Mouse (Mus musculus) heart, postnatal 25 days (tissue): ENCODE measurements around the gene Ggcx. TPM values are rescaled to one million over a fixed set of nuclear protein-coding genes. Genes with fewer than 3 reads are reported as not detected.

Experiments used
- DNase-seq: peaks from one replicate; pipeline ENCODE4 v3.0.0; 2022; ENCODE audit warnings: low spot score
- intact Hi-C: fragments of 180-260 bp; cut with DNase I; formaldehyde crosslinking; loops from one replicate; pipeline ENCODE4 v1.15.1; 2025
- total RNA-seq, 2 experiments: library from RNA; stranded (reverse); gene quantifications; 2 replicates each; pipeline ENCODE4 v1.2.3; 2021

Gene Ggcx
- total RNA-seq, 2 experiments from 2014 or later, result 33.3 to 35.0 TPM

DNA sequence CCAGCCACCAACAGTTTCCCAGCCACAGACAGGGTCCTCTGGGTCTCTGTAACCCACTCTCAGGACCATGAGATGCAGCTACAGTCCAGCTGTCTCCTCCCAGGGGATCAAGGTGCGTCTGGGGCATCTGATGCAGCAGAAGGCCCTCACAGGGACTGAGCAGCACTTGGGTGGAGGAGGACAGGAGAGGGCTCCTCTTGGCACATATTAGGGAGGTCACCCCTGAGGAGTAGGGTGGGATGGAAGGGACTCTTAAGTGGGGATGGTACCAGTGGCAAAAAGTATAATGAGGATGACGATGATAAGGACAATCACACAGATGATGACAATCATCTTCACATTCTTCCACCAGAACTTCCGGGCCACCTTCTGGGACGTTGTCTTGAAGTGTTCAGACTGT is 28.9 kb upstream of the Ggcx start:
- intact Hi-C loops, result no loop called here

DNA sequence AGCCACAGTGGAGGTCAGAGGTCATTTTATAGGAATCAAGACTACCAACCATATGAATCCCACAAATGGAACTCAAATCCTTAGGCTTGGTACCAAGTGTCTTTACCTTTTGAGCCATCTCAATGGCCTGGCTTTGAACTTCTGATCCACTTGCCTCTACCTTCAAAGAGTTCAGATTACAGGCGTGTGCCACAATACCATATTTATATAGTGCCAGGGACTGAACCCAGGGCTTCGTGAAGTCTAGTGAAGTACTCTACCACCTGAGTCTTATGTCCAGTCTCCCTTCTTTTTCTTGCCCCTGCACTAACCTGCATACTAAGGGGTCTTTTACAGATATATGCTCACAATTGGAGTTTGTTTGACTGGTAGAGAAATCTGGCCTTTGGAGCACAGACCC is 27.5 kb upstream of the Ggcx start:
- no peak for DNase-seq
- intact Hi-C loops, result no loop called here

More for the DNA sequence above, 28.9 kb upstream of the Ggcx start:
- DNase-seq, result no peak

GRCm38 (mm10) chr6:72387816-72388215 is 26.3 kb upstream of the Ggcx start:
- no peak for DNase-seq
- intact Hi-C loops, result no loop called here

GRCm38 (mm10) chr6:72388266-72388665 is 25.8 kb upstream of the Ggcx start:
- no peak for DNase-seq
- intact Hi-C loops, result no loop called here

GRCm38 (mm10) chr6:72388791-72389329 is 25.2 kb upstream of the Ggcx start:
- intact Hi-C loops, result no loop called here
- no peak for DNase-seq

GRCm38 (mm10) chr6:72389471-72389940 is 24.6 kb upstream of the Ggcx start:
- DNase-seq, result no peak
- intact Hi-C loops, result no loop called here

DNA sequence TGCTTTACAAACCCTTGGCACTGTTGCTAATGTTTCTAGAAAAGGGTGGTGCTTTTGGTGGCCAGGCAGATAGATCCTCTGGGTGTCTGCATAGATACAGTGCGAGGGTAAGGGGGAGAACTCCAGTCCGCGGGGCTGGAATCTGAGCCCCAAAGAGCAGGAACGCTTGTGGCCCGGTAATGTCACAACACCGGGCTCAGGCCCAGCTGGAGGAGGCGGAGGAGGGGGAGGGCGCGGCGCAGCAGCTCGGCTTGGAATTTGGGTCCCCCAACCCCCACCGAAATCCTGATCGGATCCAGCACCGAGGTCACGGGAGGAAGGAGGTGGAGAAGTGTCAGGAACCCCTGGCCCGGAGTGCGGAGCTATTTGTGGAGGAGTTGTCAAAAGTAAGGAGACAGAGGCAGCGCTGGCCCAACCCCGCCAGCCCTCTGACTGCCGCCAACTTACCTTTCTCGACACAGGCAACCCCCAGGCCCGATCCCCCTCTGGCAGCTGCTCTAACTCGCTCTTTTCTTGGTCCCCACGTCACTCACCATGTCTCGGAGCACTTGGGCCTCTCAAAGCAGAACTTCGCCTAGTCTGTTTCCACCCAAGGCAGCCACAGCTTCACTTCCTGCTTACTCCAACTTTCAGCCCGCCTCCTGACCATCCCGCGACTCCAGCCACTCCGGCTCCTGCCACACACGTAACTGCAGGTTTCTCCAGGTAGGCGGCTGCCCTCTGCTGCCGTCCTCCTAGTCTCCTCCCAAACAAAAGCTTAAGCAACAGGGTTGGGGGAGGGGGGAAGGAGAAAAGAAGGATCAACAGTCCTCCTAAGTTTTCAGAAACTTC is 24.0 kb upstream of the Ggcx start, which contains the start of gene Vamp8:
Vamp8 (minus strand) TSS at position 763 of the 831 bp plus-strand sequence.
- intact Hi-C loops, result no loop called here
- DNase-seq, result peak; percentile 87

GRCm38 (mm10) chr6:72390795-72391521 is 23.1 kb upstream of the Ggcx start:
- peak; percentile 69 for DNase-seq
- intact Hi-C loops, result no loop called here

DNA sequence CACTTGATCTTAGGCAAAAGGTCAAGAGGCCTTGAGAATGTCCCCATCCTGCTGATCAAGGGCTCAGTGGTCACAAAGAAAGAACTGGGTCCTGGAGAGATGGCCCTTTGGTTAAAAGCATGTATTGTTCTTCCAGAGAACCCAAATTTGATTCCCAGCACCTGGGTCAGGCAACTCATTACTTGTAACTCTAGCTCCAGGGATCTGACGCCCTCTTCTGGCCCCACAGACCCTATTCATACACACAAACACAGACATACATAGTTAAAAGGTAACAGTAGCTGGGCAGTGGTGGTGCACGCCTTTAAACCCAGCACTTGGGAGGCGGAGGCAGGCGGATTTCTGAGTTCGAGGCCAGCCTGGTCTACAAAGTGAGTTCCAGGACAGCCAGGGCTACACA is 21.8 kb upstream of the Ggcx start:
- intact Hi-C loops, result no loop called here

GRCm38 (mm10) chr6:72396837-72397251 is 17.3 kb upstream of the Ggcx start:
- intact Hi-C loops, result no loop called here
- DNase-seq, result no peak

More for the DNA sequence above, 21.8 kb upstream of the Ggcx start:
- DNase-seq, result no peak

GRCm38 (mm10) chr6:72399967-72400366 is 14.1 kb upstream of the Ggcx start:
- intact Hi-C loops, result no loop called here
- no peak for DNase-seq

DNA sequence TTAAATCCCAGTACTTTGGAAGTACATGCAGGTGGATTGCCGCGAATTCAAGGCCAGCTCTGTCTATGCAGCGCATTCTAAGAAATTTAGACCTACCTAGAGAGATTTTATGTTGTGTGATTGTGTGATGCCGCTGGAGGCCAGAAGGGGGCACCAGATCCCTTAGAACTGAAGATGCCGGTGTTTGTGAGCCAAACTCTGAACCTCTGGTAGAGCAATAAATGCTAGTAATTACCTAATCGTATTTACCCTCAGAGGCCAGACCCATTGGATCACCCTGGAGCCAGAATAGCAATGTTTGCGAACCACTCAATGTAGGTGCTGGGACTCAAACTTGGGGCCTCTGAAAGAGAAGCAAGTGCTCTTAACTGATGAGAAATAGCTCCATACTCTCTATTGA is 12.2 kb upstream of the Ggcx start:
- intact Hi-C loops, result no loop called here
- DNase-seq, result peak; percentile 49

DNA sequence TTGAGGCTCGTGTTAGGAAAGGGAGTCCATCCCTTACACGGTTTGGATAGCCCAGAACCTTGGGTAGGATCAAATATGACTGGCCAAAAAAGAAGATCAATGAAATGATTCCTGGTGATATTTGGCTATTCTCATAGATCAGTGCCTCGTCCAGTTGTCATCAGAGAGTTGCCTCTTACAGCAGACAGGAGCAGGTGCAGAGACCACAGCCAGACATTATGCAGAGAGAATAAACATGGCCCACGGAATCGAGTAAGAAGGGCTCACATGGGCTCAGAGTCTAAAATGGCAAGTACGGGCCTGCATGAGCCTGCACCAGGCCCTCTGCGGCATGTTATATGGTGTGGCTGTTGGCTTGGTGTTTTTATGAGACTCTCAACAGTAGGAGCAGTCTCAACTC is 8.8 kb upstream of the Ggcx start:
- intact Hi-C loops, result loop anchor here (5.0 kb wide), 2 partner anchors 123 to 218 kb away; no protein-coding TSS in a partner anchor
- DNase-seq, result no peak

- DNase-seq, result peak; percentile 44
- intact Hi-C loops, result loop anchor here (2.0 to 5.0 kb wide), 3 partner anchors 44 to 220 kb away; no protein-coding TSS in a partner anchor
These were observed 7.0 kb upstream of the Ggcx start for GRCm38 (mm10) chr6:72407119-72407518.

- intact Hi-C loops, result loop anchor here (5.0 kb wide), 2 partner anchors 127 to 222 kb away; no protein-coding TSS in a partner anchor
- no peak for DNase-seq
These were observed 4.5 kb upstream of the Ggcx start for GRCm38 (mm10) chr6:72409567-72409966.

DNA sequence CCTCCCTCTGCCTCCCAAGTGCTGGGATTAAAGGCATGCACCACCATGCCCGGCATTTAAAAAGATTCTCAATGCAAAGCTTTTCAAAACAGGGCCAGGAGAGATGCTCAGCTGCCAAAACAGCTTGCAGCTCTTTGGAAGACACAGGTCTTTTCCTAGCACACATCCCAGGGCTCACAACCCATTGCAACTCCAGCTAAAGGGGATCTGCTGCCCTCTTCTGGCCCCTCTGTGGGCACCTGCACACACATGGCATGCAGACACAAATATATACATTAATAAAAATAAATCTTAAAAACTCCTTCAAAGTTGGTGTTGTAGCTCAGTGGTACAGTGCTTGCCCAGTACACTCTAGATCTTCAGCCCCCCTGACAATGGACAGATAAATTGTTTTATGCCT is 4.1 kb upstream of the Ggcx start:
- intact Hi-C loops, result no loop called here

DNA sequence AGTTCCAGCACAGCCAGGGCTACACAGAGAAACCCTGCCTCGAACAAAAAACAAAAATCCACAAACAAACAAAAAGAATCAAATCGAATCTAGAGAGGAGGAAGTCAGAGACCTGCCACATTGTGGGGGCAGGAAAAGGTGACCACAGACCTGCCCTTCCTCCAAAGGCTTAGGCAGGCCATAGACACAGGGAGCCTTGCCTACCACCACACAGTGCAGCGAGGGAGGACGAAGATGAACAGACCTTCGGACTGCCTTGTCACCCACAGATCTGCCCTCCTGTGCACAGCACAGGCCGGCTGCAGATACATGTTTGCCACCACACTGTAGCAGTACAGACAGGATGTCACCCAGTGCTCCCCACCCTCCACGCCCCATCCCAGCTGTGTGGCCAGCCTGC is 3.6 kb upstream of the Ggcx start:
- intact Hi-C loops, result no loop called here

More for the DNA sequence above, 4.1 kb upstream of the Ggcx start:
- DNase-seq, result no peak

DNA sequence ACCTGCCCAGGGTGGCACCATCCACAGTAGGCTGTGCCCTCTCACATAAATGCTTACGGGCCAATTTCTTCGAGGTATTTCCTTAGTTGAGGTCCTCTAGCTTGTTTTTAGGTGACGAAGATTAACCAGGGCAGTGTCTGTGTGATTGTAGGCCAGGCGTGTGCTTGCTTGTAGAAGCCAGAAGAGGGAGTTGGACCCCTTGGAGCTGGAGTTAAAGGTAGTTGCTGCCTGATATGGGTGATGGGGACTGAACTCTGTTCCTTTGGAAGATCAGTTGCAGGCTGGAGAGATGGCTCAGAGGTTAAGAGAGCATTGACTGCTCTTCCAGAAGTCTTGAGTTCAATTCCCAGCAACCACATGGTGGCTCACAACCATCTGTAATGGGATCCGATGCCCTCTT is 1.1 kb downstream of the Ggcx start:
- no peak for DNase-seq
- intact Hi-C loops, result no loop called here

More for the DNA sequence above, 3.6 kb upstream of the Ggcx start:
- no peak for DNase-seq

- DNase-seq, result no peak
- intact Hi-C loops, result no loop called here
These were observed 2.1 kb downstream of the Ggcx start for GRCm38 (mm10) chr6:72415964-72416772.

DNA sequence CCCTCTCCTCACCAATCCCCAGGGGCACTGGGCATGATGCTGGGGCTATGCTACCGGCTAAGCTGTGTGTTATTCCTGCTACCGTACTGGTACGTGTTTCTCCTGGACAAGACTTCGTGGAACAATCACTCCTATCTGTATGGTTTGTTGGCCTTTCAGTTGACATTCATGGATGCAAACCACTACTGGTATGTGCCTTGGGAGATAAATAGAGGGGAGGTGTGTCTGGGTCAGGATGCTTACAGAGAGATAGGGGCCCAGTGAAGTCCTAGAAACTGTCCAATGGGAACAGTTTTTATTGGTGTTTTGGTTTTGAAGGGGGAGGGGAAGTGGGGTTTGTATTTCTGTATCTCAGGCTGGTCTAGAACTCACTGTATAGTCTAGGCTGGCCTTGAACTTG is 4.2 kb downstream of the Ggcx start:
- no peak for DNase-seq
- intact Hi-C loops, result no loop called here
